Mouse (Mus musculus) stomach, postnatal 0 days (tissue): ENCODE data around the gene A230072I06Rik. TPM values are rescaled to one million over a fixed set of nuclear protein-coding genes. Genes with fewer than 3 reads are reported as not detected.

Experiments
- ATAC-seq: fragments of 200-750 bp; cut with Nextera tagmentation; 2 replicates; pipeline ENCODE4 v1.8.0; 2017; ENCODE audit not compliant: low FRiP score, low TSS enrichment
- DNase-seq: peaks from one replicate; pipeline ENCODE4 v3.0.0-alpha.2; 2016; ENCODE audit warnings: low spot score
- H3K27ac ChIP-seq: fragments of 300-500 bp; sonication (generic); replicated peaks from 2 replicates; pipeline ENCODE4 v1.5.1; 2014; ENCODE audit warnings: mild to moderate bottlenecking, control low read depth
- H3K27me3 ChIP-seq: fragments of 300-500 bp; sonication (generic); 2 replicates; pipeline ENCODE4 v1.6.1; 2014; ENCODE audit warnings: low read length; ENCODE audit not compliant: control insufficient read depth, insufficient read depth
- H3K36me3 ChIP-seq: fragments of 300-500 bp; sonication (generic); 2 replicates; pipeline ENCODE4 v1.6.1; 2014; ENCODE audit warnings: low read length, mixed read lengths; ENCODE audit not compliant: control insufficient read depth, insufficient read depth
- H3K4me1 ChIP-seq: fragments of 300-500 bp; sonication (generic); replicated peaks from 2 replicates; pipeline ENCODE4 v1.6.1; 2014; ENCODE audit warnings: antibody characterized with exemption; ENCODE audit not compliant: control insufficient read depth, insufficient read depth
- H3K4me2 ChIP-seq: fragments of 300-500 bp; sonication (generic); replicated peaks from 2 replicates; pipeline ENCODE4 v1.6.1; 2014; ENCODE audit warnings: low read depth, mild to moderate bottlenecking, control low read depth, moderate library complexity
- H3K4me3 ChIP-seq: fragments of 300-500 bp; sonication (generic); 2 replicates; pipeline ENCODE4 v1.5.1; 2014; ENCODE audit warnings: low read depth, low read length, control low read depth
- H3K9ac ChIP-seq: fragments of 300-500 bp; sonication (generic); 2 replicates; pipeline ENCODE4 v1.6.1; 2014; ENCODE audit warnings: mild to moderate bottlenecking, low read length, control low read depth, mixed read lengths
- H3K9me3 ChIP-seq: fragments of 300-500 bp; sonication (generic); 2 replicates; pipeline ENCODE4 v1.6.1; 2016; ENCODE audit warnings: low read length; ENCODE audit not compliant: control insufficient read depth
- CTCF ChIP-seq: IDR thresholded peaks from 2 replicates; pipeline ENCODE4 v1.5.1; 2016; ENCODE audit warnings: antibody characterized with exemption, low read depth, mild to moderate bottlenecking, moderate library complexity
- EP300 ChIP-seq: optimal IDR thresholded peaks from 2 replicates; pipeline ENCODE3; 2016; ENCODE audit warnings: antibody characterized with exemption
- WGBS: fragments of 180-500 bp; shearing (Covaris S2); extraction: QIAGEN DNeasy Blood & Tissue Kit; methylation state at CpG from one replicate; pipeline ENCODE4 v1.1.7; 2014; 5-methylcytosine and 5-hydroxymethylcytosine counted together
- polyA plus RNA-seq: library from polyadenylated mRNA; unstranded; fragments of >200 nt; fragmentation: Nextera tagmentation; extraction: Ambion mirVana; gene quantifications from 2 replicates; pipeline ENCODE4 v1.2.1, GENCODE M21; 2015

Gene A230072I06Rik
- polyA plus RNA-seq, 1 experiment from 2014 or later = not detected

- no peak overlapping the region for H3K4me2 ChIP-seq
- no peak overlapping the region for H3K4me3 ChIP-seq
- H3K27ac ChIP-seq = no peak overlapping the region
- DNase-seq (no peak), ATAC-seq (no peak)
- H3K4me1 ChIP-seq = no peaks in the 10 kb centered on the region
- H3K9ac ChIP-seq = no peak overlapping the region
- no peaks in the 10 kb centered on the region for H3K36me3 ChIP-seq
- no peaks in the 10 kb centered on the region for H3K9me3 ChIP-seq
- TF ChIP-seq EP300 = no peak
- no peak for TF ChIP-seq CTCF
- no peaks in the 10 kb centered on the region for H3K27me3 ChIP-seq
- WGBS = 63% methylated on average over 13 of the region's 13 CpGs
These were observed 48.6 kb downstream of the A230072I06Rik start for GRCm38 (mm10) chr8:12327187-12327586.

- Histone ChIP-seq H3K27ac (no peak overlapping the region), H3K4me2 (no peak overlapping the region), H3K9ac (no peak overlapping the region), H3K4me3 (no peak overlapping the region), H3K9me3 (no peaks in the 10 kb centered on the region), H3K4me1 (no peaks in the 10 kb centered on the region), H3K27me3 (no peaks in the 10 kb centered on the region), H3K36me3 (no peaks in the 10 kb centered on the region)
- TF ChIP-seq CTCF (no peak), EP300 (no peak)
- 73% methylated on average over 21 of the region's 21 CpGs for WGBS
- ATAC-seq (no peak), DNase-seq (no peak)
These were observed 49.3 kb downstream of the A230072I06Rik start for GRCm38 (mm10) chr8:12327707-12328471.

GRCm38 (mm10) chr8:12328476-12328875 is 49.9 kb downstream of the A230072I06Rik start:
- TF ChIP-seq EP300 (no peak), CTCF (no peak)
- no peak overlapping the region for H3K4me3 ChIP-seq
- no peaks in the 10 kb centered on the region for H3K9me3 ChIP-seq
- no peak overlapping the region for H3K4me2 ChIP-seq
- no peaks in the 10 kb centered on the region for H3K27me3 ChIP-seq
- WGBS = 68% methylated on average over 9 of the region's 9 CpGs
- no peak overlapping the region for H3K9ac ChIP-seq
- no peak overlapping the region for H3K27ac ChIP-seq
- H3K36me3 ChIP-seq = no peaks in the 10 kb centered on the region
- DNase-seq (no peak), ATAC-seq (no peak)
- H3K4me1 ChIP-seq = no peaks in the 10 kb centered on the region

- Histone ChIP-seq H3K4me1 (no peaks in the 10 kb centered on the region), H3K36me3 (no peaks in the 10 kb centered on the region), H3K27me3 (no peaks in the 10 kb centered on the region), H3K27ac (no peak overlapping the region), H3K9me3 (no peaks in the 10 kb centered on the region), H3K4me3 (no peak overlapping the region), H3K4me2 (no peak overlapping the region), H3K9ac (no peak overlapping the region)
- no peak for TF ChIP-seq EP300
- TF ChIP-seq CTCF = peak; percentile 40
- DNase-seq = peak; percentile 17
- ATAC-seq = no peak
- WGBS = 28% methylated on average over 8 of the region's 8 CpGs
These were observed 51.4 kb downstream of the A230072I06Rik start for GRCm38 (mm10) chr8:12330066-12330465.

Other genes starting within 250 kb of the A230072I06Rik start
- 0.02 TPM in 1 of 2 replicates, not detected in the other for gene Sox1, start 116.5 kb downstream of the A230072I06Rik start, polyA plus RNA-seq